Mouse (Mus musculus) layer of hippocampus, adult 9-10 months (tissue): ENCODE data around the gene Susd6.

Experiments
- DNase-seq: peaks from one replicate; pipeline ENCODE4 v3.0.0; 2022; ENCODE audit warnings: low spot score

Gene Susd6

GRCm38 (mm10) chr12:80878093-80878430 lies 87.8 kb downstream of the Susd6 start:
- DNase-seq: no peak

- DNase-seq: no peak
Observed at GRCm38 (mm10) chr12:80878653-80879052, 88.3 kb downstream of the Susd6 start.

DNA sequence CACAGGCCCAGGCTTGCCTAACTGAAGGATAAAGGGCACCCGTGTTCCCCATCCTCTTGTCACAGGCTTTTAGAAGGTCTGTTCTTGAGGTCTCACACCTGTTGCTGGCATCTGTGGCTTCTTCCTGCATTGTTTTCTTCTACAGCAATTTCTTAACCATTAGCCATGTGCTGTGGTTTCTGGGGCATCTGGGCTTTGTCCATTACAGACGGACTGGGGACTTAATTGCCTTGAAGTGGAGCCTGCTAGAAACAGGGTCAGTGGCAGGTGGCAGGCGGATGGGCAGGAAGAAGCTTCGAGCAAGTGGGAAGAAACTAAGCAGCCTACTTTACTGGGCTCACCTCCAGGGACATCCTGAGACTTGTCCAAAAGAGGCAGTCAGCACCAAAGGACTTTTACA lies 89.0 kb downstream of the Susd6 start:
- DNase-seq: no peak

DNA sequence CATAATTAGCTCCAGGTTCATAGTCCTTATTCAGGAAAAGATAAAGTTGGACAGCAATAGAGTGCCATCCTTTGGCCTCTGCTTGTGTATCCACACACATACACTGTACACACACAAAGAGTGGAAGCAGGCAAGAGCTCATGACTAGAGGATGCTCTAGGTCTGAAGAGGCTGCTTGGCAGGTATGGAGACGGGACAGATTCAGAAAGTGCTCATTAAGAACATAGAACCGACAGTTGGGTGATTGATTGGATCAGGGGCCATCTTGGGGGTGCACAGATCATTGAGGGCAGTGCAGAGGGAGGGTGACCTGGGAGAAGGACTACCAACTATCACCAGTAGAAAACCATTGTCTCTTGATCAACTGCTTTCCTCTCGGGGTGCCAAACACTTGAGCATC lies 90.8 kb downstream of the Susd6 start:
- no peak for DNase-seq

- no peak for DNase-seq
Observed at GRCm38 (mm10) chr12:80883278-80883677, 93.0 kb downstream of the Susd6 start.

DNA sequence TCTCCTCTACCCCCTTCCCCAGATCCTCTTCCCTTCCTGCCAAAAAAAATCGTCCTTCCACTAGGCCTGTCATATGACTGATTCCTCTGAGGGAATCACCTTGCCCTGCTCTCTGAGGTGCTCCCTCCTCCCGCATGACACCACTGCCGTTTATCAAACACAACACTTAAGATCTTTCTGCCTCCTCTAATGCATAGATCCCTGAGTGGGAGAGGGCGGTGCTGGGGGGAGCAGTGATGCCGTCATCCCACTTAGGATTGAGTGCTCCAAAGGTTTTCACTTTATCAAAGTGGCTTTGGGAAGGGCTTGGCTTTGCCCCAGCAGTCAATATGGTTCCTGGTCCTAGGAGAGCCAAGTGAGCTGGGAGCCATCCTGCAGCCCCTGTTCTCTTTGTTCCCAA lies 93.6 kb downstream of the Susd6 start:
- DNase-seq: no peak

DNA sequence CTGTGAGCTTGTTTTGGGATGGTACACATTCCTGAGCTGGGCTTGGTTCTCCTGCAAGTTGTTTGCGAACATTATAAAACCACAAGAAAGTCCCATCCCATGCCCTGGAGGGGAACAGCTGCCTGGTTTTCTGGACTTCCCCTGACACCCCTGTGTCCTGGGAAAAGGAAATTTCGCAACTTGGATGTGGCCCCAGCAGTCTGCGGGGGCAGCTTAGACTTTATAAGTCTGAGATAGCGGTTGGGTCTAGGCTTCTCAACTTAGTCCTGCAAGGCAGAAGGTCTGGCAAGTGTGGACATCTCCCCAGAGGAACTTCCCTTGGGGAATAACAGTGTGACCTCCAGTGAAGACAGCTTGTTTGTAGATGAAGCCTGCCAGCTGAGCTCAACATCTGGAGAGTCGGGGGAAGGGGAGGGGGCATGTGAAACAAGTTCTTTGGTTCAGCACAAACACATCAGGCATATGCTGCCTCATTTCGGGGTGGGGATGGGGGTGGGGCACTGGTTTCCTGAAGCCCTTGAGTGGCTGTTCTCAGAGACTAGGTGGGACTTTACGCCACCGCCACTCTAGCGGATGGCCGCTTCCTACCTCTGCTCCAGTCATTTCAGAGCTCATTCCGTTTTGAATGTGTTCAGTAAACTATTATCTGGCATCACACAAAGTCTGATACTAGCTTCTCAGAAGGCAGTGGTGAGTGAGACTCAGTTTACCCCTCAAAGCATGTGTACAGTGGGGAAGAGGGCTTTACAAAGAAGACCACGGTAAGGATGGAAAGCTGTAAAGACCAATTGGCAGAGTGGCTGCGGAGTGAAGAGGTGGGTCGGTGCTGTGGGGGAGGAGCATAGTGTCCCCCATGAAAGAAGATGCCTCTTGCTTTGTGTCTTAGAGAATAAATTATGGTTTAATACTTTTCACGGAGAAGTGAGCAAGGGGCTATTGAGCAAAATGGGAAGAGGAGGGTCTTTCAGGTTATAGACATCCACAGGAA lies 95.3 kb downstream of the Susd6 start:
- no peak for DNase-seq

DNA sequence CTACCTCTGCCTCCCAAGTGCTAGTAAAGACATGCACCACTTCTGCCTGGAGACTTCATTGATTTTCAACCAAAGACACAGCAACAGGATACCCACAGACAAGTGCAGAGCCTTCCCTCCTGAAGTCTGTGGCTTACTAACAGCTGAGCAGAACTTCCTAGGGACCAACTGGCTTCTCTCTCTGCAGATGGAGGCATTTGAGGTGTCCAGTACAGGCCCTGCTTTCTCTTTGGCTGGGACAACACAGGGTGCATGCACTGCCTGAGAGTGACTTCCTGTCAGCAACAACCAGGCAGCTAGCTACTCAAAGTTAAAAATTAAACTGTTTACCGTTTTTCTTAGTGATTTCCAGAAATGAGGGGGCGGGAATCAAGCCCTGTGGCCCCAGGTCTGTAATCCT lies 96.7 kb downstream of the Susd6 start:
- DNase-seq: no peak

DNA sequence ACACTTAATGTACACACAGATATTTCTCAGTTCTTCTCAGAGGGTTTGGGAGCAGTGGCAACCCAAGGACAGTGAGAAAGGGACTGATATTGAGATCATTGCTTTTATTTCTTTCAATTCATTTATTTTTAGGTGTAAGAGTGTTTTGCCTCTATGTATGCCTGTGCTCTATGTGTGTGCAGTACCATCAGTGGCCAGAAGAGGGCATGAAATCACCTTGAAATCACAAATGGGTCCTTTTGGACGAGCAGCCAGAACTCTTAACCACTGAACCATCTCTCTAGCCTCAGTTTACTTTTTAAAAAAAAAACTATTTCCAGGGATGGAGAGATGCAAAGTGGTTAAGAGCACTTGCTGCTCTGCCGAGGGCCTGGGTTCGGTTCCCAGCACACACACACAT lies 99.0 kb downstream of the Susd6 start:
- no peak for DNase-seq

- DNase-seq: no peak
Observed at GRCm38 (mm10) chr12:80891074-80891473, 100.8 kb downstream of the Susd6 start.

DNA sequence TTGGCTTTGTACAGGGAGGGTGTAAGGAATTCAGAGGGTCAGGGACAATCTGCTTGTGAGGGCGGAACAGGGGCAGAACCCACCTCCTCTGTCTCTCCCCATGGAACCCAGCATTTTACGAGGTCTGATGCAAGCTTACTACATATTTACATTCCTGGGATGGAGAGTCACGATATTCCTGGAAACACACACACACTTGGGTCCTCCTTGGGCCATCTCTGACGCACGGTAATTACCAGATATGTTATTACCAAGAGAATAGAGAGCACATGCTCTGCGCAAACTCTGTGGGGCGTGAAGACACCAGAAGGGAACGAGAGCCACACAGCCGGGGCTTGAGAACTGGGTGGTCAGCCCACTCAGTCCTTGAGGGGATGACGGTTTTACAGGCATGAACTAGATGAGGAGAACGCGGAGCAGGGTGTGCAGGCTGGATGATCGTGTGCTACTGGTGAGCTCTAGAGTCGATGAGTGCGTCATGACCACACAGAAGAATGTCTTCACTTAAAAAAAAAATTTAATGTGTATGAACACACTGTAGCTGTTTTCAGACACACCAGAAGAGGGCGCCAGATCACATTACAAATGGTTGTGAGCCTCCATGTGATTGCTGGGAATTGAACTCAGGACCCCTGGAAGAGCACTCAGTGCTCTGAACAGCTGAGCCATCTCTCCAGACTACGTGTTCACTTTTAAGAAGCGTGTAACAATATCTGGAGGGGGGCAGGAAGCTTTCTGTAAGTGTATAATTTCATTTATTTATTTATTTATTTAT lies 103.6 kb downstream of the Susd6 start:
- no peak for DNase-seq

GRCm38 (mm10) chr12:80894973-80895570 lies 104.8 kb downstream of the Susd6 start:
- peak; percentile 49 for DNase-seq

- no peak for DNase-seq
Observed at GRCm38 (mm10) chr12:80909631-80910030, 119.3 kb downstream of the Susd6 start.

- no peak for DNase-seq
Observed at GRCm38 (mm10) chr12:80917764-80918163, 127.5 kb downstream of the Susd6 start.

GRCm38 (mm10) chr12:80921301-80921700 lies 131.0 kb downstream of the Susd6 start:
- no peak for DNase-seq

DNA sequence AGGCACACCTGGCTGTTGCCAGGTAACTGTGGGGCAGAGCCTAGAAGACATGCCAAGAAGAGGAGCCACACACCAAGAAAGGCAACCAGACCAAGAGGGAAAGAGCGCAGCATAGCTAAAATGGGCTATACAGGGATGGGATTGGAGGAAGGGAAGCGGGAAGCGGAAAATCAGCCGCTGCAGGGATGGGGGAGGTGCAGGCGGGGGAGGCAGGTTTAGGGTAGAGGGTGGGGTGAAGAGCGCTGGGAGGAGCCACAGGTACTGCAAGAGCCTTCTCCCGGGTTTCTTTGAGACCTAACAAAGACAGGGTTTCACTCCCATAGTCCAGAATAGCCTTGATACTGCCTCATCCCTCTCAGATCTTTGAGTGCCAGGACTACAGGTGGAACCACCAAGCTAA lies 132.6 kb downstream of the Susd6 start:
- DNase-seq: no peak

DNA sequence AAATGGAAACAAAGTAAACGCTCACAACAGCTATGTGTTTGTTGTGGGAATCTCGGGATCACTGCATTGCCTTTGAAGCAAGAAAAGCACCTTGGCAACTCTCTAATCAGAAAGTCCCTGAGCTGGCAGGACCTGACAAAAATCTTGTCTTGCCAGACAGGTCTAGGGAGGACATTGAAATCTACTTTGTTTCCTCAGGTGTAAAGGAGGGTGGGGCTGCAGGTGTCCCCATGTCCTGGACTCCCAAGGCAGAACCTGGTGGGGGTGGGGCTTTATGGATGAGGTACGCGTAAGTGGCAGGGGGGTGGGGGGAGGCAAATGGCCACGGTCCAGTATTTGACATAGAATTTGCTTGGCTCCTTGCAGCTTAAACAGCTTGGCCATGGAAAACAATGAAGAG lies 133.3 kb downstream of the Susd6 start:
- DNase-seq: no peak

DNA sequence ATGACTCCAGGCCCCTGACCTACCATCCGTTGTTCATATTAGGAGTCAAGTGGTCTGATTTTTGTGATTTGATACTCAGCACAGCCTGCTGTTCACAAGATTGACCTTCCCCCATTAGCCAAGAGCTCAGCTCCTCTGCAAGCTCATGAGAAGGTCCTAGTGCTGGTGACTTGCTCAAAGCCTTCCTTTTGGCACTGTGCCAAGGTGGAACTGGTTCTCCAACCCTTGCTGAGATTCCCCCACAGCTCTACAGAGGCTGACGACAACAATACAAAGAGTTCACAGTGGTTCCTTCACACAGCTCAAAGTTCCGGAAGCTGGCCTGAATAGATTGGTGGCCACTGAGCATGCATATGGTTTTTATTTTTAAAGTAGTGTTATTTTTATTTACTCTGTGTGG lies 133.9 kb downstream of the Susd6 start:
- DNase-seq: no peak

DNA sequence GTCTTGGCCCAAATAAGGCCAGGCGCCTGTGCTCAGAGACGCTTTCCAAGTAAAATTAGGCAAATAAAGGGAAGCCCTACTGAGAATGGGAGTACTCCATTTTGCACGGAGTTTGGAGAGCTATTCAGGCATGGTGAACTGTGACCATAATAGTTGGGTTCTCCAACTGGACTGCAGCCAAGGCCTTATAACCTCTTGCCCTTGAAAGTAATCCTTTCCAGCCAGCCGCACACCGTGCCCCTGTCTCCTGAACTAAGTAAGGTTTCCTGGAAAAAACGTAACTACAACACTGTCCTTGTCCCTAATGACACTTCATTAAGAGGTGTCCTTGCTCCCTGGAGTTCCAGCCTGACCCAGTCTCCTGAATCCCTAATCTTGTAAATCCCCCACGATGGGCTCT lies 135.6 kb downstream of the Susd6 start:
- DNase-seq: no peak

DNA sequence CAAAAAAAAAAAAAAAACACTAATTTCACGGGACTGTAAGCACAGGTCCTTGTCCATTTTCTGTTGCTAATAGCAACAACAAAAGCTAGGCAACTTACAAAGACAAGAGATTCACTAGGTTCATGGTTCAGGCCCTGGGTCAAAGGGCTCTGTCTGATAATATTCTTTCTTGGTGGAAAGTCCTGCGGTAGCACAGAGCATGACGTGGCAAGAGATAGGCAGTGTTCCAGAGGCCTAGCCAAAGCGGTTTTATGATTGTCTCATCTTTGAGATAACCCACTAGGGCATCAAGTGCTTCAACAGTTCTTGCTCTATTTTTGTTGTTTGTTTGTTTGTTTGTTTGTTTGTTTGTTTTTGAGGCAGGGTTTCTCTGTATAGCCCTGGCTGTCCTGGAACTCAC lies 136.2 kb downstream of the Susd6 start:
- DNase-seq: no peak

DNA sequence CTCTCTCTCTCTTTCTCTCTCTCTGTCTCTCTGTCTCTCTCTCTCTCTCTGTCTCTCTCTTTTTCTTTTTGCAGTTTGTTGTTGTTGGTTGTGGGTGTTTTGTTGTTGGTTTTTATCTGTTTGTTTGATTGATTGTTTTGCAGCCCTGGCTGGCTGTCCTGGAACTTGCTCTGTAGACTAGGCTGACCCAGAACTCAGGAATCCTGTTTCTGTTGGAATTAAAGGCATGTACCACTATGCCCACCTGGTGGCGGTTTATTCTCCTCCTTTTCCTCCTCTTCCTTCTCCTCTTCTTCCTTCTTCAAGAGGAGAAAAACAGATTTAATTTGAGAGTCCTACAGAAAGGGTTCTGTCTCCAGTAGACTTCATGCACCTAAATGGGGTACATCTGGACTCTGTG lies 137.2 kb downstream of the Susd6 start:
- DNase-seq: no peak

GRCm38 (mm10) chr12:80928881-80929280 lies 138.6 kb downstream of the Susd6 start:
- DNase-seq: no peak

GRCm38 (mm10) chr12:80930141-80930540 lies 139.8 kb downstream of the Susd6 start:
- DNase-seq: no peak
